Mouse (Mus musculus) CD4-positive, CD25-positive, alpha-beta regulatory T cell, adult 4 months (primary cell): ENCODE measurements around the gene Klc4. TPM values are rescaled to one million over a fixed set of nuclear protein-coding genes. Genes with fewer than 3 reads are reported as not detected.

ENCODE experiments used
- ATAC-seq: one replicate; pipeline ENCODE4 v1.8.0; 2017
- polyA plus RNA-seq, 2 experiments: library from polyadenylated mRNA; unstranded; fragments of 100-300 nt; shearing (Covaris generic); gene quantifications; one replicate each; pipeline ENCODE4 v1.2.1; 2017

Klc4 gene
- polyA plus RNA-seq, 2 experiments from 2014 or later, result 13.6 to 14.7 TPM

DNA sequence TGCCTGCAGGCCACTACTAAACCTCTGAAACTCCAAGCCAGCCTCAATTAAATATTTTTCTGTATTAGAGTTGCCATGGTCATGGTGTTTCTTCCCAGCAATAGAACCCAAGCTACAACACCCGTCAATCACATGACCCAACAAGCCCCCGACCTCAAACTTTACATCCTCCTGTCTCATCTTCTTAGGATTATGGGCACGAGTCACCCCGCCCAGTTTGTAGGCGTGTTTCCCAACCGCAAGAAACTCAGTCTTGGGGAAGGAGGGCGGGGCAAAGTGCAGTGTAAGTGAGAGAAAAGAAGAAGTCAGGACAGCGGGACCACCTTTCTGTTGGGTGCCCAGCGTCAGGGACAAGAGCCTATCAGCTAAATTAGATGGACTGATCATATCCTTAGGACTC is 57.6 kb downstream of the Klc4 start:
- no peak for ATAC-seq

DNA sequence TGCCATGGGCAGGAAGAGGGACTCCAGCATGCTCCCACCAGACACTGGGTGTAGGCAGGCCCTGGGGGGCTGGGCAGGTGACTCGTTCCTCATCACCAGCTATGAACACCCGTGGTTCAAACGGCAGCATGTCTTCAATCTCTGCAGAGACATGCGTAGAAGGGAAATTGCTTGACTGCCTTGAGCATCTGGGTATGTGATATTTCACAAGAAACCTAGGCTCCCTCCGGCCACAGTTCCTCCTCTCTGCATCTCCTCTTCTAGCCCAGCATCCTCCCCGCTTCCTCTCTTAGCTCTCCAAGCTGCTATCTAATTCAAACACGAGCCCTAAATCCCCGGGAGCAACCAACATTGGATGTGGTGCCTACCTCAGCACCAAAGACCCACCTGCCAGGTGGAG is 59.5 kb downstream of the Klc4 start:
- no peak for ATAC-seq

Other genes with a start within 250 kb of the Klc4 start
- gene Crip3, start 217.1 kb downstream of the Klc4 start, polyA plus RNA-seq, result not detected
- not detected for gene Slc22a7, start 207.6 kb downstream of the Klc4 start, polyA plus RNA-seq
- under 1 TPM; 0.24 to 0.55 TPM for gene Ttbk1, start 158.3 kb downstream of the Klc4 start, polyA plus RNA-seq
- 1 to 10 TPM; 6.4 to 6.9 TPM for gene Dnph1, start 149.3 kb downstream of the Klc4 start, polyA plus RNA-seq
- gene Cul9, start 99.6 kb downstream of the Klc4 start, polyA plus RNA-seq, result 1 to 10 TPM; 4.2 to 5.6 TPM
- 1 to 10 TPM; 7.3 to 8.2 TPM for gene Srf, start 89.8 kb downstream of the Klc4 start, polyA plus RNA-seq
- gene Ptk7, start 16.5 kb downstream of the Klc4 start, polyA plus RNA-seq, result not detected
- 10 to 100 TPM; 57.0 to 65.9 TPM for gene Mrpl2, start 207 bp upstream of the Klc4 start, polyA plus RNA-seq
- 1 to 10 TPM; 3.3 to 5.9 TPM for gene Cul7, start 4.3 kb upstream of the Klc4 start, polyA plus RNA-seq
- 10 to 100 TPM; 47.2 to 62.6 TPM for gene Rrp36, start 28.3 kb upstream of the Klc4 start, polyA plus RNA-seq
- gene Mea1, start 32.8 kb upstream of the Klc4 start, polyA plus RNA-seq, result 100 to 1,000 TPM; 185 to 202 TPM
- 10 to 100 TPM; 22.1 to 25.8 TPM for gene Klhdc3, start 34.9 kb upstream of the Klc4 start, polyA plus RNA-seq
- 10 to 100 TPM; 19.7 to 31.4 TPM for gene Ppp2r5d, start 59.1 kb upstream of the Klc4 start, polyA plus RNA-seq
- 1 to 10 TPM; 5.0 to 7.2 TPM for gene Pex6, start 65.4 kb upstream of the Klc4 start, polyA plus RNA-seq
- not detected for gene Gnmt, start 83.1 kb upstream of the Klc4 start, polyA plus RNA-seq
- gene Cnpy3, start 106.2 kb upstream of the Klc4 start, polyA plus RNA-seq, result 10 to 100 TPM; 24.4 to 25.5 TPM
- gene Ptcra, start 117.7 kb upstream of the Klc4 start, polyA plus RNA-seq, result under 1 TPM in 1 of 2 experiments, not detected in 1; 0.49 TPM
- 10 to 100 TPM; 16.1 to 18.9 TPM for gene 2310039H08Rik, start 126.6 kb upstream of the Klc4 start, polyA plus RNA-seq
- gene Rpl7l1, start 136.7 kb upstream of the Klc4 start, polyA plus RNA-seq, result 100 to 1,000 TPM; 159 to 205 TPM
- 10 to 100 TPM; 10.8 to 11.9 TPM for gene Bicral, start 212.5 kb upstream of the Klc4 start, polyA plus RNA-seq
- gene Tbcc, start 244.7 kb upstream of the Klc4 start, polyA plus RNA-seq, result 1 to 10 TPM; 8.4 to 9.1 TPM